Mouse (Mus musculus) MEL (cell line): Measurements from ENCODE around the gene Fbxo36. TPM values are rescaled to one million over a fixed set of nuclear protein-coding genes. Genes with fewer than 3 reads are reported as not detected.

Experiments used
- DNase-seq: peaks from one replicate; pipeline ENCODE4 v3.0.0; 2011; ENCODE audit warnings: low read depth, low spot score
- H3K27ac ChIP-seq: 2 replicates; pipeline ENCODE4 v1.5.1; 2012; ENCODE audit warnings: low read depth, mild to moderate bottlenecking, control low read depth, low read length, moderate library complexity; ENCODE audit not compliant: control insufficient read depth
- H3K27me3 ChIP-seq, 2 experiments: fragments of 150-350 bp in 1 of 2; sonication (generic) in 1 of 2; 2 replicates each; pipeline ENCODE4 v1.6.1; 2012; ENCODE audit warnings: low read length in 2 of 2, mild to moderate bottlenecking in 2 of 2, improper control_type of control experiment in 1 of 2, moderate library complexity in 1 of 2; ENCODE audit not compliant: insufficient read depth in 2 of 2, control insufficient read depth in 1 of 2
- H3K36me3 ChIP-seq, 2 experiments: 2 replicates each; pipeline ENCODE4 v1.6.1; 2012 to 2014; ENCODE audit warnings: low read length in 2 of 2, improper control_type of control experiment in 1 of 2, inconsistent platforms in 1 of 2, mild to moderate bottlenecking in 1 of 2; ENCODE audit not compliant: insufficient read depth in 2 of 2, control insufficient read depth in 1 of 2
- H3K4me1 ChIP-seq, 2 experiments: fragments of 150-350 bp in 1 of 2; sonication (generic) in 1 of 2; 2 replicates each; pipeline ENCODE4 v1.6.1; 2012; ENCODE audit warnings: low read length in 2 of 2, improper control_type of control experiment in 1 of 2, mild to moderate bottlenecking in 1 of 2; ENCODE audit not compliant: insufficient read depth in 2 of 2, control insufficient read depth in 1 of 2
- H3K4me3 ChIP-seq, 2 experiments: fragments of 150-350 bp in 1 of 2; sonication (generic) in 1 of 2; 2 replicates each; pipeline ENCODE4 v1.5.1; 2012; ENCODE audit warnings: low read depth in 2 of 2, low read length in 2 of 2, mild to moderate bottlenecking in 2 of 2, moderate library complexity in 2 of 2, control low read depth in 1 of 2, improper control_type of control experiment in 1 of 2; ENCODE audit not compliant: control insufficient read depth in 1 of 2, insufficient read depth in 1 of 2
- H3K79me2 ChIP-seq: 2 replicates; pipeline ENCODE4 v1.6.1; 2012; ENCODE audit warnings: mild to moderate bottlenecking, low read length, moderate library complexity; ENCODE audit not compliant: control insufficient read depth, poor library complexity, insufficient read depth
- H3K9ac ChIP-seq: 2 replicates; pipeline ENCODE4 v1.6.1; 2012; ENCODE audit warnings: low read depth, mild to moderate bottlenecking, control low read depth, low read length, moderate library complexity; ENCODE audit not compliant: control insufficient read depth, poor library complexity, severe bottlenecking
- H3K9me3 ChIP-seq: fragments of 150-350 bp; sonication (generic); replicated peaks from 2 replicates; pipeline ENCODE4 v1.6.1; 2012; ENCODE audit warnings: mild to moderate bottlenecking, low read length, improper control_type of control experiment, moderate library complexity; ENCODE audit not compliant: insufficient read depth
- BHLHE40 ChIP-seq: IDR thresholded peaks from 2 replicates; pipeline ENCODE4 v1.6.1; 2012; ENCODE audit warnings: low read depth, mild to moderate bottlenecking, inconsistent platforms, low read length, improper control_type of control experiment, borderline replicate concordance
- CHD1 ChIP-seq: IDR thresholded peaks from 2 replicates; pipeline ENCODE4 v1.6.1; 2012; ENCODE audit warnings: low read depth, mild to moderate bottlenecking, inconsistent platforms, low read length, improper control_type of control experiment
- E2F4 ChIP-seq: IDR thresholded peaks from 2 replicates; pipeline ENCODE4 v1.6.1; 2011; ENCODE audit warnings: low read depth, low read length, improper control_type of control experiment, borderline replicate concordance
- ELF1 ChIP-seq: IDR thresholded peaks from 2 replicates; pipeline ENCODE4 v1.6.1; 2014; ENCODE audit warnings: low read depth, mild to moderate bottlenecking, inconsistent platforms, low read length, improper control_type of control experiment, moderate library complexity
- GABPA ChIP-seq: IDR thresholded peaks from 2 replicates; pipeline ENCODE4 v1.6.1; 2012; ENCODE audit warnings: low read depth, mild to moderate bottlenecking, inconsistent platforms, low read length, improper control_type of control experiment, moderate library complexity
- JUND ChIP-seq: IDR thresholded peaks from 2 replicates; pipeline ENCODE4 v1.6.1; 2011; ENCODE audit warnings: low read depth, mild to moderate bottlenecking, improper control_type of control experiment, low read length
- MAFK ChIP-seq: IDR thresholded peaks from 2 replicates; pipeline ENCODE4 v1.6.1; 2011; ENCODE audit warnings: low read depth, mild to moderate bottlenecking, low read length, improper control_type of control experiment, borderline replicate concordance
- MAX ChIP-seq: IDR thresholded peaks from 2 replicates; pipeline ENCODE4 v1.6.1; 2011; ENCODE audit warnings: low read length, improper control_type of control experiment
- MAZ ChIP-seq: IDR thresholded peaks from 2 replicates; pipeline ENCODE4 v1.6.1; 2012; ENCODE audit warnings: low read depth, mild to moderate bottlenecking, inconsistent platforms, low read length, improper control_type of control experiment
- MEF2A ChIP-seq: IDR thresholded peaks from 2 replicates; pipeline ENCODE4 v1.6.1; 2014; ENCODE audit warnings: low read depth, mild to moderate bottlenecking, inconsistent platforms, low read length, improper control_type of control experiment; ENCODE audit not compliant: poor library complexity, insufficient replicate concordance, severe bottlenecking; ENCODE audit errors: extremely low read depth
- MXI1 ChIP-seq: IDR thresholded peaks from 2 replicates; pipeline ENCODE4 v1.6.1; 2011; ENCODE audit warnings: mild to moderate bottlenecking, low read depth, low read length, improper control_type of control experiment
- MYC ChIP-seq: IDR thresholded peaks from 2 replicates; pipeline ENCODE4 v1.6.1; 2011; ENCODE audit warnings: low read depth, mild to moderate bottlenecking, low read length, improper control_type of control experiment, moderate library complexity
- NELFE ChIP-seq: IDR thresholded peaks from 2 replicates; pipeline ENCODE4 v1.6.1; 2011; ENCODE audit warnings: low read depth, low read length, improper control_type of control experiment
- POLR2AphosphoS2 ChIP-seq: IDR thresholded peaks from 2 replicates; pipeline ENCODE4 v1.6.1; 2011; ENCODE audit warnings: low read length, improper control_type of control experiment
- RCOR1 ChIP-seq: IDR thresholded peaks from 2 replicates; pipeline ENCODE4 v1.6.1; 2012; ENCODE audit warnings: low read depth, mild to moderate bottlenecking, inconsistent platforms, low read length, improper control_type of control experiment
- TCF12 ChIP-seq: IDR thresholded peaks from 2 replicates; pipeline ENCODE4 v1.6.1; 2014; ENCODE audit warnings: low read depth, mild to moderate bottlenecking, inconsistent platforms, low read length, improper control_type of control experiment, moderate library complexity
- UBTF ChIP-seq: IDR thresholded peaks from 2 replicates; pipeline ENCODE4 v1.6.1; 2012; ENCODE audit warnings: low read depth, mild to moderate bottlenecking, inconsistent platforms, low read length, improper control_type of control experiment, moderate library complexity, borderline replicate concordance; ENCODE audit not compliant: insufficient read depth
- USF1 ChIP-seq: IDR thresholded peaks from 2 replicates; pipeline ENCODE4 v1.6.1; 2014; ENCODE audit warnings: low read depth, mild to moderate bottlenecking, inconsistent platforms, low read length, improper control_type of control experiment, moderate library complexity
- USF2 ChIP-seq, 2 experiments: IDR thresholded peaks; 2 replicates each; pipeline ENCODE4 v1.6.1; 2011 to 2012; ENCODE audit warnings: improper control_type of control experiment in 2 of 2, low read length in 2 of 2, borderline replicate concordance in 1 of 2, inconsistent platforms in 1 of 2, low read depth in 1 of 2, mild to moderate bottlenecking in 1 of 2; ENCODE audit not compliant: insufficient read depth in 1 of 2
- ZC3H11A ChIP-seq: IDR thresholded peaks from 2 replicates; pipeline ENCODE4 v1.6.1; 2012; ENCODE audit warnings: low read depth, mild to moderate bottlenecking, inconsistent platforms, low read length, improper control_type of control experiment
- ZMIZ1 ChIP-seq: IDR thresholded peaks from 2 replicates; pipeline ENCODE4 v1.6.1; 2012; ENCODE audit warnings: low read depth, mild to moderate bottlenecking, inconsistent platforms, low read length, improper control_type of control experiment, moderate library complexity
- ZNF384 ChIP-seq: IDR thresholded peaks from 2 replicates; pipeline ENCODE4 v1.6.1; 2012; ENCODE audit warnings: low read depth, mild to moderate bottlenecking, inconsistent platforms, low read length, improper control_type of control experiment
- polyA plus RNA-seq, 2 experiments: library from polyadenylated mRNA; stranded (reverse) in 1 of 2; unstranded in 1 of 2; fragments of >175 nt in 1 of 2; fragments of >200 nt in 1 of 2; gene quantifications; 2 replicates each; pipeline versions ENCODE4 v1.2.1 to v1.2.4; 2012; ENCODE audit warnings: low replicate concordance in 2 of 2, low read depth in 1 of 2; ENCODE audit not compliant: insufficient read length in 2 of 2, insufficient read depth in 1 of 2, missing spikeins in 1 of 2
- total RNA-seq: library from RNA; depleted of rRNA; stranded (reverse); fragments of 300-350 nt; gene quantifications from 2 replicates; pipeline ENCODE4 v1.2.3, GENCODE M21; 2012

The Fbxo36 gene
- total and polyA plus RNA-seq, 3 experiments: 2.5 to 2.9 TPM; not detected in 1

DNA sequence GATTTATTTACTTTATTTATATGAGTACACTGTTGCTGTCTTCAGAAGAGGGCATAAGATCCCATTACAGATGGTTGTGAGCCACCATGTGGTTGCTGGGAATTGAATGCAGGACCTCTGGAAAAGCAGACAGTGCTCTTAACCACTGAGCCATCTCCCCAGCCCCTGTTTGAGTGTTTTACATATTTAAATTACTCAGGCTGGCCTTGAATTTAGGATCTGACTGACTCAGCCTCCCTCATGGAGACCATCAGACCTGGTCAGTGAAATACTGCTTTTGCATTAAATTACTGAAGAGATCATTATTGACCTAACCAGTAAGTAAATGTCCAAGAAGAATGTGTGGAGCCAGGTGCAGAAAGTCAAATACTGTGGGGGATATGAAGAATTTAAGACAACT, 28.7 kb downstream of the Fbxo36 start:
- Histone ChIP-seq H3K36me3 (no peaks in the 10 kb centered on the region), H3K4me1 (no peaks in the 10 kb centered on the region; a peak in 1 of 4 replicates), H3K27ac (no peak overlapping the region), H3K79me2 (no peaks in the 10 kb centered on the region), H3K9ac (no peak overlapping the region), H3K9me3 (no peaks in the 10 kb centered on the region), H3K4me3 (no peak overlapping the region), H3K27me3 (no peaks in the 10 kb centered on the region)
- no peak for TF ChIP-seq GABPA
- no peak for TF ChIP-seq MYC
- no peak for TF ChIP-seq CHD1
- TF ChIP-seq USF1: no peak
- no peak for TF ChIP-seq ZC3H11A
- no peak for TF ChIP-seq MEF2A
- DNase-seq: no peak

DNA sequence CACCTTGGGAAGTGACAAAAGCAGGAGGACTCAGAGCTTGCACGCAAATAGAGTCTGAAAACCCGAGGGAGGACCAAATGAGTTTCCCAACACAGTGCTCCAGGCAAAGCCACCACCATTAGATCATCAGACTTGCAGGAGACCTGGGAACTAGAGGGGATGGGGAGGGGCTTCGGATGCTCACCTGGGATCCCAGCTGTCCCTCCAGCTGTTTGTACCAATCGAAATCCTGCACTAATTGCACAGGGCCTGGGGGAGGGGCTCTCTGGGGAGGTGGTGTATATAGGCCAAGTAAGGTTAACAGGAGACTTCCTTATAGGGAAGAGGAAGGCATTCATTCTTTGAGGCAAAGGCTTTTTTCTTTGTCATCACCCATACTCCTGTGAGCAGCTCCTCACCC, 29.2 kb downstream of the Fbxo36 start:
- Histone ChIP-seq H3K9ac (no peak overlapping the region), H3K4me1 (no peaks in the 10 kb centered on the region; a peak in 1 of 4 replicates), H3K9me3 (no peaks in the 10 kb centered on the region), H3K79me2 (no peaks in the 10 kb centered on the region), H3K36me3 (no peaks in the 10 kb centered on the region), H3K4me3 (no peak overlapping the region), H3K27ac (no peak overlapping the region), H3K27me3 (no peaks in the 10 kb centered on the region)
- no peak for DNase-seq
- TF ChIP-seq ZMIZ1 (no peak), NELFE (no peak), ZC3H11A (no peak), TCF12 (no peak), MYC (no peak), POLR2AphosphoS2 (no peak), MAZ (no peak), MAX (no peak), MAFK (no peak), E2F4 (no peak), MXI1 (no peak), UBTF (no peak)

DNA sequence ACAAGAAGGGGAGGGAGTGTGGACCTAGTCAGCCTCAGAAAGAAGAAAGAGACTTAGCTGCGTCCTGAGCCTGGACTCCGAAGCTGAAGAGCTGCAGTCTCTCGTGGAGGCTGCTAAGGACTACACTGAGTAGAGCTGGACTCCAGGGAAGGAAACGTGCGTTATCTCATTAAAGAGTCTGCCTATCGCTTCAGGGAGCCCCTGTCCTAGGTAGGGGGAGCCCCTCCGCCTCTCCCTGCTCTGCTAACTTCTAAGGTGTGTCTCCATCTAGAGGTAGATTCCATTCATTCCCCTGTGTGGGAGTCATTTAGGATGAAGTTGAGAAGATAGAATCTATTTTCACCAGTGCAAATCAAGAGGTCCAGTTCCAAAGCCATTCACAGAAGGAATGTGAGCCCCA, 29.9 kb downstream of the Fbxo36 start:
- H3K9me3 ChIP-seq: no peaks in the 10 kb centered on the region
- H3K27ac ChIP-seq: no peak overlapping the region
- TF ChIP-seq USF2 (IDR thresholded peaks at IDR 0.05; ENCODE audit: borderline replicate concordance in 1 of 2, insufficient read depth in 1 of 2, low read depth in 1 of 2, low read length in 2 of 2) (no peak), ZNF384 (no peak), ELF1 (no peak), GABPA (no peak), JUND (no peak), MYC (no peak), RCOR1 (no peak), BHLHE40 (no peak), E2F4 (no peak), MXI1 (no peak)
- TF ChIP-seq, all 39 proteins: peak for 0
- no peak for DNase-seq
- H3K9ac ChIP-seq: no peak overlapping the region
- H3K4me3 ChIP-seq: no peak overlapping the region
- H3K27me3 ChIP-seq: no peaks in the 10 kb centered on the region
- H3K36me3 ChIP-seq: no peaks in the 10 kb centered on the region
- no peaks in the 10 kb centered on the region for H3K79me2 ChIP-seq
- no peaks in the 10 kb centered on the region; a peak in 1 of 4 replicates for H3K4me1 ChIP-seq
